Mouse (Mus musculus) T-helper 2 cell (primary cell): ENCODE measurements around the gene Fam76b.
"Not testable (repeated sequence)": the region's sequence is repeated elsewhere in the genome, so short reads cannot be mapped to it uniquely, and the experiment has no call there.

ENCODE experiments used
- in situ Hi-C: fragments of 300-600 bp; cut with MboI, MseI; formaldehyde crosslinking; loops from one replicate; pipeline ENCODE4 v1.15.1; 2025; ENCODE audit warnings: high pct_unique_total_duplicates

Fam76b gene

DNA sequence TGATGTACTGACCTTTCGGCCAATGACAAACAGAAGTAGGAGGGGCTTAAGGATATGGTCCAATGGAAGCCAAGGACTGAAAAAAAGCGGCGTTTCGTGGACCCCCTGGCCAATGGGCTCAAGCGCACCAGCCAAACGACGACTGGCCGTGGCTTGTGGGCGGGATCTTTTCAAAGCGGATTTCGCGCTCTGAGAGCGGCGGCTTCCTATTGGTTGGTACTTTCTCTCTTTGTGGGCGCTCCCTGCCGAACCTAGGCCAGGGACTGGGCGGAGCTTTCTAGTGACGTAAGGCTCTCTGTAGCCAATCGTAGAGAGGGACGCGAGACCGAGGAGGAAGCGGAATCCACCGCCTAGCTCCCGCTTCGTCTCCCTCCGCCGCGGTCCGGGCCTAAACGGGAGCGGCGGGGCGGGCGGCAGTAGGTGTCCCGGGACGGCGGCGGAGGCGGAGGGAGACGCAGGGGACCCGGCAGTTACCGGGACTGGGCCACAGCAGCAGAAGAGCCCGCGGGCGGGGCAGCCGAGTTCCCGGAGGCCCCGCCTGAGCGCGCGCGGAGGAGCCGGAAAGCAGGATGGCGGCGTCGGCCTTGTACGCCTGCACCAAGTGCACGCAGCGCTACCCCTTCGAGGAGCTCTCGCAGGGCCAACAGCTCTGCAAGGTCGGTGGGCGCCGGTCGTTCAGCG is at the start of gene Fam76b:
TSS of gene Fam76b (plus strand) at position 311 of the 681 bp plus-strand sequence.
- in situ Hi-C loops, result loop anchor here (25.0 kb wide), 1 partner anchor 1185 kb away; no protein-coding TSS in a partner anchor

- in situ Hi-C loops, result no loop called here
These were observed 45.5 kb upstream of the Fam76b start for GRCm38 (mm10) chr9:13781985-13782384.

DNA sequence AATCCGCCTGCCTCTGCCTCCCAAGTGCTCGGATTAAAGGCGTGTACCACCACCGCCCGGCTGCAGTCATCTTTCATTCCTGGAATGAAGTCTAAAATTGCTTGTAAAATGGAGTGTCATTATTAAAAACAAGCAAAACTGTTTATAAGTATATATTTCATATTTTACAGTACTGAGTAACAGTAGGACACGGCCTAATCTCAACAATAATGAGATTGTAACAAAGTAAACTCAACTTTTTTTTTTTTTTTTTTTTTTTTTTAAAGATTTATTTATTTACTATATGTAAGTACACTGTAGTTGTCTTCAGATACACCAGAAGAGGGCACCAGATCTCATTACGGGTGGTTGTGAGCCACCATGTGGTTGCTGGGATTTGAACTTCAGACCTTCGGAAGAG is 36.7 kb upstream of the Fam76b start:
- in situ Hi-C loops, result not testable (repeated sequence)

DNA sequence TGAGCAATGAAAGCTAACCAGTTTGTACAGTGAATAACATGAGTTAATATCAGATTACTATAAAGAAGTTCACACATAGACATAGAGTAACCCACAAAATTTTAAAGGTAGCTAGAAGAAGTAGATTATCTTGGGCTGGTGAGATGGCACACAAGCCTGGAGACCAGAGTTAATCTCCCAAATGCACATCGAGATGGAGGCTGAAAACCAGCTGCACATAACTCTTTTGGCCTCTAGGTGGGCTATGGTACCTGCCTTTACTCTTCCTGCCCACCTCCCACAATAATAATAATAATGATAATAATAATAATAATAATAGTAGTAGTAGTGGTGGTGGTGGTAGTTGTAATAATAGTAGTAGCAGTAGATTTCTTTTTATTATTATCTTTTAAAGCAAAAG is 33.2 kb upstream of the Fam76b start:
- in situ Hi-C loops, result no loop called here

- in situ Hi-C loops, result no loop called here
These were observed 32.8 kb upstream of the Fam76b start for GRCm38 (mm10) chr9:13794756-13795155.

DNA sequence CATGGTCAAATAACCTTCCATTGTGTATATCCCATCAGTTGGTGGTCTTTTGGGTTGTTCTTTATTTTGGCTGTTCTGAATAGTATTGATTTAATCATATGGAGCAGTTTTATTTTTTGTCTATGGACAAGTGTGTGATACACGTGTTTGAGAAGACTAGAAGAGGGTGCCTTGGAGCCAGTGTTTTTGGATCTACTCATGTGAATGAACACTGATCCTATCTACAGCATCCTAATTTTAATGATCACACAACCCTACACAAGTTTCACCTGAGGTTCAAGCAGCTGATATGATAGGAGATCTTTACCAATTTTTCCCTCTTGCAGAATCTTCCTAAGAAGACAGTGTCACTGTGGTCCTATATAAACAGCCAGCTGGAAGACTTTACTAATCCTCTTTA is 23.0 kb upstream of the Fam76b start:
- in situ Hi-C loops, result no loop called here

GRCm38 (mm10) chr9:13806854-13807253 is 20.7 kb upstream of the Fam76b start:
- in situ Hi-C loops, result no loop called here

GRCm38 (mm10) chr9:13807657-13808056 is 19.9 kb upstream of the Fam76b start:
- in situ Hi-C loops, result no loop called here

DNA sequence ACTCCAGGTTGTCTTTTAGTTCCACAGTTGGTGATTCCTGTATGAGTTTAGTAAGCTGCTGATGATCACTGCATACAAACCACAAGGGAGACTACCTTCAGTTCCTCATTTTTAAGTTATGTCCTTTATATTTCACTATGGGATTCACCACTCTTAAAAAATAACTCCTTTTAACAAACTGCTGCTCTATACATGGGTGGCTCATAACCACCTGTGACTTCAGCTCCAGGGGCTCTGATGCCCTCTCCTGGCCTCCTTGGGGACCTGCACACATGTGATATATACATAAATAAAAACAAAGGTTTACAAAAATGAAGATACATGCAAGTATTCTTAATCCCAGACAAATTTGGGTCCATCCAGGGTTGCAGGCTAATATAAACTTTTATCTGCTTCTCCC is 17.6 kb upstream of the Fam76b start:
- in situ Hi-C loops, result loop anchor here (10.0 kb wide), 2 partner anchors 575 to 1535 kb away; no protein-coding TSS in a partner anchor

DNA sequence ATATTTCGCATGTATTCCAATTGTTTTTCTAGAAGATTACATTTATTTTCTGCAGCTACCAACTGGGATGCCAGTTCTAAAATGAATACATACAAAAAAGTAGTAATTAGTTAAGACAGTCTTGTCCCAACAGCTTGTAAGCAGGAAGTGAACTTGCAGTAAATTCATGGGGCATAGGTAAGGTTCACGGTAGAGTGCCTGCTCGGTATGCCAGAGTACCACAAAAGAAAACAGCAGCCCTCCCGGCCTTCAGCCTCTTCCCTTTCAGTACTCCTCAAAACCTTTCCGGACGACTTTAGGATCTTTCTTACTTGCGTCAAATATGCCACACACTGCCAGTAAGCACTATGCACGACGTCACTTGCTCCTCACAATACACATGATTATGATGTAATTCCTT is 9.1 kb upstream of the Fam76b start:
- in situ Hi-C loops, result loop anchor here (5.0 to 10.0 kb wide), 3 partner anchors 71 to 1526 kb away; partner anchors contain the start of gene Mtmr2

GRCm38 (mm10) chr9:13820774-13821173 is 6.7 kb upstream of the Fam76b start:
- in situ Hi-C loops, result no loop called here

DNA sequence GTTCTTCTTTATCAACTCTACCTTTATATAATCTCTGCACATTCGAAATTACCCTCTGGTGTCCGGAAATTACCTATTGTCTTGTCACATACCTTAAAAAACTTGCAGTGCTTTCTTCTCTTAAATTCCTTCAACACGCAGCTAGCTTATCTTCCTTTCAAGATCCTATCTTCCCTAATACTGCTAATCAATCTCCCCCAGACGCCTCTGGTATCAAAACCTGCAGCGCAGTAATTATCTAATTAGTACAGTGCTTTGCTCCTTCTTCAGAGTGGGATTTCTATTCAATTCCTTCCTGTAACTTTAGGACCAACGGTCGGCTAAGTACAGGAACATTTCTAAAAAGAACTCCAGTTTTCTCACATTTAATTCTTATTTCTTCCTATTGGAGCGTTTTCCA is 1.6 kb upstream of the Fam76b start:
- in situ Hi-C loops, result loop anchor here (25.0 kb wide), 1 partner anchor 1186 kb away; no protein-coding TSS in a partner anchor

DNA sequence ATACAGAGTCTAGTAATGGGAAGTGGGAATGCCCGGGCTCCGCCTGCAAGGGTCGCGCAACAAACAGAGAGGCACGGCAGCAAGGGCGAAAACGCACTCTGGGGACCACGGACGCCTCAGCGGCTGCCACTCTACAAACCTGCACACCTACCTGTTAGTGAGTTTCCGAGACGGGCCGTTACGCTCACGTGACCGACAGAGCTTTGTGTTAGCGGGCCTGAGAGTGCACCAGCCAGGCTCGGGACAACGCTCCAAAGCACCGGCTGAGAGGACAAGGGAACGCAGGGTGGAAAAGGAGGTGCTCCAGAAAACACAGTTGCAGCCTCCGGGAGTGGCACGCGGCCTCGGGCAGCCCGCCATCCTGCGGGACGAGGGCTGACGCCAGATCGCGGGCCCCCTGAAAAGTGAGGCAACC is 1.1 kb upstream of the Fam76b start:
- in situ Hi-C loops, result loop anchor here (25.0 kb wide), 1 partner anchor 1186 kb away; no protein-coding TSS in a partner anchor

GRCm38 (mm10) chr9:13826832-13827405 is 597 bp upstream of the Fam76b start, which contains the start of gene Cep57:
Gene Cep57 (minus strand): TSS chr9:13827107.
- in situ Hi-C loops, result loop anchor here (25.0 kb wide), 1 partner anchor 1185 kb away; no protein-coding TSS in a partner anchor

- in situ Hi-C loops, result loop anchor here (25.0 kb wide), 1 partner anchor 1184 kb away; no protein-coding TSS in a partner anchor
These were observed 548 bp downstream of the Fam76b start for GRCm38 (mm10) chr9:13828087-13828441.

- in situ Hi-C loops, result loop anchor here (25.0 kb wide), 1 partner anchor 1177 kb away; no protein-coding TSS in a partner anchor
These were observed 7.7 kb downstream of the Fam76b start for GRCm38 (mm10) chr9:13835256-13835655.

DNA sequence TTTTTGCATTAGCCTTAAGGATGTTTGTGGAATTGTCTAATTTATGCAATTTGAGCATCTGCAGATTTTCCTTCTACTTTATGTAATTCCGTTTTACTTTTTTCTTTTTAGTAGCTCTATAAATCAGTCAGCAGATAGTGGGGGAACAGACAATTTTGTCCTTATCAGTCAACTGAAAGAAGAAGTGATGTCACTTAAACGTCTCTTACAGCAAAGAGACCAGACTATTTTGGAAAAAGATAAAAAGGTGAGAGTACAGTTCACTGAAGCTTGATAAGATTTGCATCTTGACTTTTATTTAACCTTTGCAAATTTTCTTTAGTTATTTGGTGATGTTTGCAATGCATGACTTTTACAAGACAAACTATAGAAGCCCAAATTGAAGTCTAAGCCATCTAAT is 9.2 kb downstream of the Fam76b start:
- in situ Hi-C loops, result loop anchor here (25.0 kb wide), 1 partner anchor 1176 kb away; no protein-coding TSS in a partner anchor

GRCm38 (mm10) chr9:13847591-13847990 is 20.1 kb downstream of the Fam76b start:
- in situ Hi-C loops, result loop anchor here (25.0 kb wide), 1 partner anchor 1165 kb away; no protein-coding TSS in a partner anchor

DNA sequence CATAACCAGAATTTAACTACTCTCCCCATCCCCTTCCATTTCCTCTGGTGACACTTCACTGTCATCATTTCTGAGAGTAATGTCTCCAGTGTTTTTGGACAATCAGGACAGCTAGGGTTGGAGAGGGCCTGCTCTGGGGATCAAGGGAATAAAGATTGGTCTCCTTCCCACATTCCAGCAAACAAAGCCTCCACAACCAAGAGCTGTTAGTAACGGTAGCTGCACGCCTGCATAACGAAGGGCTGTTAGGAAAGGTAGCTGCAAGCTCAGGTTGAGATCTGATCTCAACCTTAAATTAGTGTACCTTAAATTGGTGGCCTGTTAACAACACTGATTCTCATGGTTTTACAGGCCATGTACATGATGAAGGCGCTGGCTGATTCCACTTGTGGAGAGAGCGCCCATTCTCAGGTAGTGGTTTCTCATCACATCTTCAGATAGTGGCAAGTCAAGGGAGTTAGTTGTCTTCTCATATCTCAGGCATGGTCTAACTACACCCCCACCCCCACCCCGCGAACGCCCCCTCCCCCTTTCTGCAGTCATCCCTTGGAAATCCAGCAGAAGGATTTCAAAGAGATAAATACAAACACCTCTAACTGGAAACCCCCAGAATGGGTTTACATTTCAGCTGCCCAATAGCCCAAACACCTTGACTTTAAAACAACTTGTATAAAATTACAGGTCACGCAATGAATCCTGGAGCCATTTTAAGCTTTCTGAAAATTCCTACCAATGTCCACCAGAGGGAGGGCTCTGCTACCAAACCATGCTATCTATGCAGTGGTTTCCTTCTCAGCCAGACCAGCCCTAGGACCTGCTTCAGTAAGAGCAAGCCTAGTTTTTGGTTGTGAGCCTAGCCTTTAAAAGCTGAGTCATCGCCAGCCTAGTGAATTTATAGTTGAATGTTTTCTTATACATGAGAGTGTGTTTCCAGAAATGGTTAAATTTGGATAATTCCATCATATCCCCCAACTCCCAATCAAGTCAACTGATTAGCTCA is 21.3 kb downstream of the Fam76b start:
- in situ Hi-C loops, result loop anchor here (25.0 kb wide), 1 partner anchor 1164 kb away; no protein-coding TSS in a partner anchor

DNA sequence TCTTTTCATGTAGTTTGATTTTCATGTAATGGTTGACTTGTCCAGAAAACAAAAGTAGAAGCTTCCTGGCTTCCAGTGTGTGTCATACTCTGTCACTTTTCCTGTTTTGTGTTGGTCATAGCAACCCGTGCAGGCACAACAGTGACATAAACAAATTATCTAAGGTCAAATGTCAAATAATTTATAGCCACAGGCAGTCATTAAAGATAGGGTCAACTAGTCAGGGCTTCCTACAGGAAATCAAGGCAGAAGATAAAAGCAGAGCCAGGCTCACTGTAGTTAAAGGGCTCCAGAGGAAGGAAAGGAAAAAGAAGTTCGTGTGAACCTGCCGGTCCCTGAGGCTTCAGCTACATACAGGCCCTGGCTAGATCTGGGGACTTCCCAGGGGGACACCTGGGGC is 26.4 kb downstream of the Fam76b start:
- in situ Hi-C loops, result no loop called here

DNA sequence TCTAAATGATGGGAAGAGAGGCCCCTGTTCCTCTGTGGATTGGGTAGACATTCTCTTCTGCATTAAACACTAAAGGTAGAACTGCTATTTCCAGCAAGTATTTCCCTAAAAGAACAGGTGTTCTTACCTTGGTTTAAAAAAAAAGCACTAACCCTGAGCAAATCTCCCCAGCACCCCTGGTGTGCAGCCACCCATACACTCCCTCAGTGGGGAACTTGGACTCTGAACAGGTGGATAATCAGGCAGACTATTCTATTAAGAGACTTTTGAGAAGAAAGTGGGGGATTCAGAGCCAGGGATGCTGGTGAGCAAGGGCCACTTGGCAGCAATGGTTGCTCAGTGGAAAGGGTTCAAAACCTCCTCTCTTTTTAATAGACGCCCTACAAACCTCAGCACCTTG is 28.7 kb downstream of the Fam76b start:
- in situ Hi-C loops, result no loop called here
